Mouse (Mus musculus): ENCODE results near the gene Sp3.

DNA sequence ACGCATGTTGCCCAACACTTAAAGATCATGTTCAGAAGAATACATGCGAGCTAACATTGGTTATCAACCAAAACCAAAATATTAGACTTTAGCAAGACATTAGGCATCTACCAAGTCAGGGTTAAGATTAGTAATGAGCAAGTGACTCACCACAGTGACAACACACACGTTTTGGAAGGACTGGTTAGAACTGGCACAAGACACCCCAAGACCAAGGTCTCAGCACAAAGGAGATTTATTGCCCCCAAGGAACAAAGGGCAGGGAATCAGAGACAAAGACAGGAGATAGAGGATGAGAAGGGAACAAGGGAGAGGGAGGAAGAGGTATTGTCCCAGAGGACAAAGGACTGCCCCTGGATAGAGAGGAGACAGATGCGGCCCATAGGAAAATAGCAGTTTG, 71.2 kb downstream of the Sp3 start:
- TF ChIP-seq CTCF (IDR thresholded peaks at IDR 0.05; ENCODE audit: low read depth, low read length) (no peak), POLR2A (IDR thresholded peaks at IDR 0.05; ENCODE audit: borderline replicate concordance, low read depth, low read length) (no peak)

Data from bone marrow macrophage, adult 2 months (primary cell).